Mouse (Mus musculus) intestine, embryonic 16.5 days (tissue): ENCODE results near the gene Plppr2. TPM values are rescaled to one million over a fixed set of nuclear protein-coding genes. Genes with fewer than 3 reads are reported as not detected.

ENCODE experiments used
- ATAC-seq: fragments of 200-750 bp; cut with Nextera tagmentation; 2 replicates; pipeline ENCODE4 v1.8.0; 2017; ENCODE audit warnings: moderate TSS enrichment, moderate library complexity
- H3K27ac ChIP-seq: fragments of 300-500 bp; sonication (generic); 2 replicates; pipeline ENCODE4 v1.5.1; 2014; ENCODE audit warnings: mild to moderate bottlenecking, low read length
- H3K27me3 ChIP-seq: fragments of 300-500 bp; sonication (generic); replicated peaks from 2 replicates; pipeline ENCODE4 v1.6.1; 2014; ENCODE audit warnings: low read length, control low read depth, mixed read lengths; ENCODE audit not compliant: control insufficient read depth, insufficient read depth
- H3K36me3 ChIP-seq: fragments of 300-500 bp; sonication (generic); 2 replicates; pipeline ENCODE4 v1.6.1; 2014; ENCODE audit warnings: low read length, control low read depth; ENCODE audit not compliant: control insufficient read depth, insufficient read depth
- H3K4me1 ChIP-seq: fragments of 300-500 bp; sonication (generic); 2 replicates; pipeline ENCODE4 v1.6.1; 2014; ENCODE audit warnings: low read length, control low read depth, mixed read lengths; ENCODE audit not compliant: control insufficient read depth, insufficient read depth
- H3K4me2 ChIP-seq: fragments of 300-500 bp; sonication (generic); 2 replicates; pipeline ENCODE4 v1.6.1; 2014; ENCODE audit warnings: low read depth, low read length, control low read depth
- H3K4me3 ChIP-seq: fragments of 300-500 bp; sonication (generic); 2 replicates; pipeline ENCODE4 v1.5.1; 2014; ENCODE audit warnings: mild to moderate bottlenecking, low read length
- H3K9ac ChIP-seq: fragments of 300-500 bp; sonication (generic); 2 replicates; pipeline ENCODE4 v1.6.1; 2014; ENCODE audit warnings: low read depth, low read length
- H3K9me3 ChIP-seq: fragments of 300-500 bp; sonication (generic); 2 replicates; pipeline ENCODE4 v1.6.1; 2016; ENCODE audit warnings: low read length, control low read depth; ENCODE audit not compliant: control insufficient read depth
- WGBS: fragments of 180-500 bp; shearing (Covaris S2); extraction: QIAGEN DNeasy Blood & Tissue Kit; methylation state at CpG from one replicate; pipeline ENCODE4 v1.1.7; 2014; 5-methylcytosine and 5-hydroxymethylcytosine counted together
- polyA plus RNA-seq: library from polyadenylated mRNA; unstranded; fragments of >200 nt; fragmentation: Nextera tagmentation; extraction: Ambion mirVana; gene quantifications from 2 replicates; pipeline ENCODE4 v1.2.1, GENCODE M21; 2015

Gene Plppr2
- polyA plus RNA-seq, 1 experiment from 2014 or later: 6.2 TPM

DNA sequence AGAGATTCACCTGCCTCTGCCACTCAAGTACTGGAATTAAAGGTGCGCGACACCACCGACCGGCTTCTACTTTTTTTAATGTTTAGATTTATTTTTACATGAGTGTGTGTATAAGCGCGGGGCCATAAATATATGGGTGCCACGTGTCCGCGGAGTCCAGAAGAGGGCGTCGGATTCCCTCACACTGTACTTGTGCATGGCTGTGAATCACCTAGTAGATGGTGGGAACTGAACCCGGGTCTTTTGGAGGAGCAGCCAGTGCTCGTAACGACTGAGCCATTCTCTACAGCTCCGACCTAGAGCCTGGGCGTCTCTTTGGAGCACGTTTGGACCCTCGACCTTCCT is 18.4 kb downstream of the Plppr2 start:
- peak; percentile 63 for ATAC-seq

DNA sequence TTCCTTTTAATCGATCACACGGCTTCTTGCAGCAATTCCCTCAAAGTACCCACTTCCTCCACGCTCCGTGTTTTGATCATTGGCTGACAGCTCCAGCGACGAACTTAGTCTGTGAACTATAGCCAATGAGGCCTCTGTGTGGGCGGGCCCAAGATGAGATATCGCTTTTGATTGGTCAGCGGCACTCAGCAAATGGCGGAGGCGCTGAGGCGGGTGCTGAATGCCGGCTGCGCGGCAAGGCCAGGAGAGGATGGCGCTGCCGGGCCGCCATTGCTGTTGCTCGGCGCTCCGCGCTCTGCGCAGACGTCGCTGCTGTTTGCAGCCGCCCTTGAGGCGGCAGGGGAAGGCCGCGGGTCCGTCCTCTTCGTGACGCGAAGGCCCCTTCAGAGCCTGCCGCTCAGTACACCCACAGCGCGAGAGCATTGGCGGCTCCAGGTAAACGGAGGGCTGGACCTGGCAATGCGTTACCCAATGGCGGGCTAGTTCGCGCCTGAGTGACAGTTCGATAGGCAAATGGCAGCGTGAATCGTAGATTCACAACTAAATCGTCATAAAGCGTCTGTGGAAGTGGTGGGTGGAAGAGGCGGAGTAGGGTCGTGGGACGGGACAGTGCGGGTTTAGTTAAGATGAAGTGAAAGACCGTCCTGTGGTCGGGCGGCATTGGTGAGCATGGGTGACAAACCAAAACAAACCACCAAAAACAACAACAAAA is 18.9 kb downstream of the Plppr2 start, which contains the start of gene Swsap1:
Swsap1 (plus strand) TSS at position 186 of the 712 bp plus-strand sequence.
- peak within 1 kb of the TSS; percentile 75 for H3K4me2 ChIP-seq
- peaks cover 14% of the 10 kb centered on the region for H3K27me3 ChIP-seq
- peaks cover 6% of the 10 kb centered on the region; the same call in 1 of the 2 replicates for H3K4me1 ChIP-seq
- H3K9ac ChIP-seq: peak within 1 kb of the TSS; percentile 91
- H3K9me3 ChIP-seq: no peaks in the 10 kb centered on the region
- WGBS: under 1% methylated on average over 54 of the region's 54 CpGs
- peak within 1 kb of the TSS; percentile 78 for H3K4me3 ChIP-seq
- H3K36me3 ChIP-seq: no peaks in the 10 kb centered on the region
- peak within 1 kb of the TSS; percentile 94 for H3K27ac ChIP-seq
- ATAC-seq: peak; percentile 99

More for the DNA sequence above, 18.4 kb downstream of the Plppr2 start:
- H3K4me1 ChIP-seq: peaks cover 6% of the 10 kb centered on the region; the same call in 1 of the 2 replicates
- peak overlapping the region; percentile 68 for H3K4me2 ChIP-seq
- H3K9me3 ChIP-seq: no peaks in the 10 kb centered on the region
- peak overlapping the region; percentile 94 for H3K27ac ChIP-seq
- WGBS: 1% methylated on average over 18 of the region's 18 CpGs
- peaks cover 8% of the 10 kb centered on the region for H3K27me3 ChIP-seq
- peak overlapping the region; percentile 78 for H3K4me3 ChIP-seq
- H3K9ac ChIP-seq: peak overlapping the region; percentile 91
- no peaks in the 10 kb centered on the region for H3K36me3 ChIP-seq

DNA sequence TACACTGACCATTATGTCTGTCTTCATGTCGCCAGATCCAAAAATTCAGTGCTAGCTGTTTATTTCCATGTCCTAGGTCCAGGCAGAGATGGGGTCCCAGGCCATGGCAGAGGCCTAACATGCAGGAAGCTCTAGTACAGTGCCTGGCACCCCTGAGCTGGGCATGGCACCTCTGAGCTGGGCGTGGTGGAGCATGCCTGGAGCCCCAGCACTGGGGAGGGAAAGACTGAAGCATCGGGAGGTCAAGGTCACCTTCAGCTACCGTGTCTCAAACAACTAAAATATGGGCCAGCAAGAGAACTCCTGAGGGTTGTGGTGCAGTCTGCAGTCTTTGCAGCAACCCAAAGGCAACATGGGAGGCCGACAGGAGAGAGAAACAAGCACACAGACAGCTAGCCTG is 21.5 kb downstream of the Plppr2 start:
- H3K4me1 ChIP-seq: peaks cover 27% of the 10 kb centered on the region
- no peaks in the 10 kb centered on the region for H3K36me3 ChIP-seq
- ATAC-seq: no peak
- H3K27ac ChIP-seq: no peak overlapping the region
- 83% methylated on average over 5 of the region's 5 CpGs for WGBS
- no peak overlapping the region for H3K9ac ChIP-seq
- H3K4me3 ChIP-seq: no peak overlapping the region
- no peak overlapping the region for H3K4me2 ChIP-seq
- no peaks in the 10 kb centered on the region for H3K9me3 ChIP-seq
- peaks cover 28% of the 10 kb centered on the region for H3K27me3 ChIP-seq

DNA sequence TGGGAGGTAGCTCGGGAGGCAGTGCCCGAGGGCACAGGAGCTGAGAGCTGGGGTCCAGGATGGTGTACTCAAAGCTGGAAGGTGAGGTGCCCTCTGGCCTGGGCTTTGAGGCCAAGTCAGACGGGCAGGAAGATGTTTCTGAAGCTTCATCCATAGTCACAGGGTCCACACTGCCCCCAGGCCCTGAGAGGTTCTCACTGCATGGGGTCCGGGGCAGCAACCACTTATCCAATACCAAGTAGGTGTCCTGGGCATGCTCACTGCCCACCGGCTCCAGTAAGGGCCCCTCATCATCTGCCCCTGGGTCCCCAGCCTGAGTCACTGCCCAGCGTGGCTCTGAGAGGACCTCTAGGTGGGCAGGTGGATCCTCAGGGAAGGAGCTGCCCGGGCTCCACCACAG is 22.4 kb downstream of the Plppr2 start:
- Histone ChIP-seq H3K36me3 (no peaks in the 10 kb centered on the region), H3K27me3 (peaks cover 29% of the 10 kb centered on the region), H3K4me2 (no peak overlapping the region), H3K27ac (no peak overlapping the region), H3K4me3 (no peak overlapping the region), H3K4me1 (peaks cover 29% of the 10 kb centered on the region), H3K9ac (no peak overlapping the region), H3K9me3 (no peaks in the 10 kb centered on the region)
- ATAC-seq: no peak
- WGBS: 92% methylated on average over 7 of the region's 7 CpGs

DNA sequence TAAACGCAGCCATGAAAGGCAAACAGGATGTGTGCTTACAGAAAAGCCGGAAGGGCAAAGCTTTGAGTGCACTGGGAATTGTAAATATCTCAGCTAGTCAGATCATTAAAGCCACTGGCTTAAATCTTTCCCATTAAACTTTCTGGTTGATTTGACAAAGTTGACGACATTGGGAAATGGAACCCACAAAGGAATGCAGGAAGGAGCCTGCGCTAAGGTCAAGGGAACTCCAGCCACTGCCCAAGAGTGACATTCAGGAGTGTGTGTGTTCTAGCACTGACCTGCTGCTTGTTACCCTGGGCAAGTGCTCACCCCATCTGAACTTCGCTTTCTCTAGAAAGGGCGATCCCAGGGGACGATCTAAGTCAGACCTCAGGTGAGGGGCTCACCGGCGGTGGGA is 23.3 kb downstream of the Plppr2 start:
- no peak for ATAC-seq
- no peaks in the 10 kb centered on the region for H3K9me3 ChIP-seq
- H3K4me1 ChIP-seq: peaks cover 29% of the 10 kb centered on the region
- peaks cover 29% of the 10 kb centered on the region for H3K27me3 ChIP-seq
- no peak overlapping the region for H3K9ac ChIP-seq
- no peak overlapping the region for H3K4me2 ChIP-seq
- H3K4me3 ChIP-seq: no peak overlapping the region
- no peak overlapping the region for H3K27ac ChIP-seq
- H3K36me3 ChIP-seq: no peaks in the 10 kb centered on the region
- 55% methylated on average over 9 of the region's 9 CpGs for WGBS

DNA sequence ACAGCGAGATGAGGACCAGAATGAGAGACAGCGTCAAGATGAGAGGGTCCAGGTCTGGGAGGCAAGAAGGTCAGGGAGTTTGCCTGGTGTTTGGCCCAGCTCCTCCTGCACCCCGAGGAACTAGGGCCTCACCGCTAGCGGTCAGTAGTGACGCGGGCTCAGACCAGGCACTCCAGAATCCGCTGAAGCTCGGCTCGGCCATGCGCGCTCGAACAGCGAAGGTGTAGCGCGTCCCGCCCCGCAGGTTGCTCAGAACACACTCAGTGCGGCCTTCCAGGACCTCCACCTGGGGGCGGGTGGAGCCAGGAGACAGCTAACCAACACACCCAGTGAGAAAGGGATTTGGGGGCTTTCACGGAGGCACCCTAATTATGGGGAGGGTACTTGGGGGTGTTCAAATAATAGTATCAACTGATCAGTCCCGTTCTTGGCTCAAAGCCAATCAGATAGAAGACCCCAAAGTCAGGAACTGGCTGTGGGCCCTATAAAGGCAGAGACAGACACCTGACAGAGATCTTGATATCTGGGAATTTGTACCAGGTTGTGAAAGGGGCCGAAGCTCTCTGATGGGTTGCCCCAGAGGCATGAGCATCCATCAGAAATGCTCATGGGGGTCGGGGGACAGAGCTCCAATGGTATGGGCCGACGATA is 23.9 kb downstream of the Plppr2 start:
- H3K36me3 ChIP-seq: no peaks in the 10 kb centered on the region
- peaks cover 29% of the 10 kb centered on the region for H3K27me3 ChIP-seq
- no peak overlapping the region for H3K27ac ChIP-seq
- no peaks in the 10 kb centered on the region for H3K9me3 ChIP-seq
- WGBS: 13% methylated on average over 26 of the region's 26 CpGs
- H3K4me1 ChIP-seq: peaks cover 29% of the 10 kb centered on the region
- no peak overlapping the region for H3K9ac ChIP-seq
- peak overlapping the region; percentile 52; the same call in 1 of the 2 replicates for H3K4me3 ChIP-seq
- ATAC-seq: no peak
- no peak overlapping the region for H3K4me2 ChIP-seq

DNA sequence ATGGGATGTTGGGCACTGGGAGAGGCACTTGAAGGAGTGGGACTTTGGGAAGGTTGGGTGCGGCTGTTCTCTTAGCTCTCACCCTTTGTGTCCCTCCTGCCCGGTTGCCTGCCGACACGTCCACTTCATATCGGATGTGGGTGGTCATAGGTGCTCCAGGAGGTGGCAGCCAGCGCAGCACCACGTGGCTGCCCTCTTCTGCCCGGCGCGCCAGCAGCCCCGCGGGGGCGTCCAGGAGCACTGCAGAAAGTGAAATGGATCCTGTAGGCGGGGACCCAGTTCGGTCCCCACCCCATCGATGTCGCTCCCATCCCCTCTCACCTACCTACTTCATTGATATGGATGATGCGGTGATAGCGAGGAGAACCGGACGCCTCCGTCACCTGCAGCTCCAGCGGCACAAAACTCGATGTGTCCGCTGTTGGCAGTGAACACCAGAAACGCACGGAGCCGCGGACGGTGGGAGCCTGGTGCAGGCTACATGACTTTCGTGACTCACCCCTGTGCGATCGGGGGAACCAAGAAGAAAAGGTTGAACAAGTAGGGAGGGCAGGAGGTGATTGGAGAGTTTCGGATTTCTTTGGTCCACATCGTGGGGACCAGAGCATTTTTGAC is 24.6 kb downstream of the Plppr2 start:
- Histone ChIP-seq H3K36me3 (no peaks in the 10 kb centered on the region), H3K4me3 (peak overlapping the region; percentile 52), H3K4me1 (peaks cover 26% of the 10 kb centered on the region), H3K4me2 (peak overlapping the region; percentile 92), H3K9ac (peak overlapping the region; percentile 56; the same call in 1 of the 2 replicates), H3K27ac (no peak overlapping the region), H3K27me3 (peaks cover 29% of the 10 kb centered on the region), H3K9me3 (no peaks in the 10 kb centered on the region)
- WGBS: 2% methylated on average over 35 of the region's 35 CpGs
- no peak for ATAC-seq

DNA sequence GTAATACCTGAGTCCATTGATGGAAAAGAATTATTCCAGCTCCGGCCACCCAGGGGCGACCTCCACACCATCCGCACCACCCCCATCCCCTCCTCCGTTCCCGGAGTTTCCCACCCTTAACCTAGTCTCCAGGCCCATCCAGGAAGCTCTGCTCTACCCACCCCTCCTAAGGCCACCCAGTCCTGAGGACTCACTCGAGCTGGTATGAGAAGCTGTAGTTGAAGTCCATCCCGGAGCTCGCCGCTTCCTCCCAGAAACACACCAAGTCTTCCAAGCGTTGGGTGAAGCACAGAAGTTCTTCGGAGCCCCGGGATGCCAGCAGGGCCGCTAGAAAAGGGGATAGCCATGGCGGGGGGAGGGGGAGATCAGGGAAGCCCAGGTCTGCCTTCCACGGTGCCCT is 25.2 kb downstream of the Plppr2 start:
- Histone ChIP-seq H3K9me3 (no peaks in the 10 kb centered on the region), H3K36me3 (no peaks in the 10 kb centered on the region), H3K4me2 (peak overlapping the region; percentile 92), H3K27ac (no peak overlapping the region), H3K4me1 (peaks cover 25% of the 10 kb centered on the region), H3K27me3 (peaks cover 29% of the 10 kb centered on the region), H3K4me3 (peak overlapping the region; percentile 52), H3K9ac (peak overlapping the region; percentile 56)
- 2% methylated on average over 15 of the region's 15 CpGs for WGBS
- ATAC-seq: peak; percentile 31

DNA sequence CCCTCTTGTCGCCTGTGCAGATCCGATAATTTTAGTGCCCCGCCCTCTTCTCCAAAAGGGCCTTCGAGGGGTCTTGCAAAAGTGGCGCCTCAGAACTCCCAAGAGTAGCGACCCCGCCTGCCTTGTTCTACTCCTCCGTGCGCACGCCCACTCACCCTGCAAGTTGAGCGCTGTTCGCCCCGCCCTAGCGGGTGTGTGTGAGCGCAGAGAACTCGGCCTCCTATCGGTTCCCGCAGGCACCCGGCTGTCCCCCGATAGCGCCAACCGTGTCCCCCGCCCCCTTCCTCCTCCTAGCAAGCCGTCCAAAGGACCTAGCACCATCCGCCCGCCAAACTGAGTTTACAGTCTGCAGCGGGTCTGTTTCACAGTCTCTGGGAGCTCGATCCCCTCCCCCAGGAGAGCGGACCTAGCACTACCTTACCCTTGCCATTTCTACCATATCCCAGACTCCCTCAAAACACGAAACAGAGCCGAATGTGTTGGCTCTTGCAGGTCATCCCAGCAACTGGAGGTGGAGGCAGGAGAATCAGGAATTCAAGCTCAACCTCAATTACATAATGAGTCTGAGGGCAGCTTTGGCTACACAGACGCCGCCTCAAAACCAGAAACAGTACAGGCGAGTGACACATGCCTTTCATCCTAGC is 25.7 kb downstream of the Plppr2 start:
- H3K36me3 ChIP-seq: no peaks in the 10 kb centered on the region
- H3K9me3 ChIP-seq: no peaks in the 10 kb centered on the region
- H3K4me1 ChIP-seq: peaks cover 25% of the 10 kb centered on the region
- H3K4me3 ChIP-seq: peak overlapping the region; percentile 52
- H3K9ac ChIP-seq: peak overlapping the region; percentile 56
- H3K27me3 ChIP-seq: peaks cover 29% of the 10 kb centered on the region
- peak overlapping the region; percentile 92 for H3K4me2 ChIP-seq
- WGBS: 2% methylated on average over 34 of the region's 34 CpGs
- H3K27ac ChIP-seq: no peak overlapping the region
- ATAC-seq: peak; percentile 83
